Mouse (Mus musculus): ENCODE measurements around the gene Fut9.

Gene Fut9

DNA sequence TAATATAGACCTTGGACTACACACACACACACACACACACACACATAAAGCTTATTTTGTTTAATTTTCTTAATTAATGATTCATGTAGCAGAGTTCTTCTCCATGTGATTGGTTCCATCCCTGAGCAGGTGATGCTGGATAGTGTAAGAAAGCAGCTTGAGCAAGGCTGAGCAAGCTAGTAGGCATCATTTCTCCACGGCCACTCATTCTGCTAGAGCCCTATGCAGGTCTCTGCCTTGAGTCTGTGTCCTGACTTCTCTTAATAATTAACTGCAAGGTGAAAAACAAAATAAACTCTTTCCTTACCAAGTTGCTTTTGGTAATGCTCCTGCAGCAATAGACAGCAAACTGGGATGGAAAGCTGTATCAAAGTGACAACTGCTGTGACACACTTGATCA, 152.5 kb downstream of the Fut9 start:
- no peak for DNase-seq (ENCODE audit: low spot score)

DNA sequence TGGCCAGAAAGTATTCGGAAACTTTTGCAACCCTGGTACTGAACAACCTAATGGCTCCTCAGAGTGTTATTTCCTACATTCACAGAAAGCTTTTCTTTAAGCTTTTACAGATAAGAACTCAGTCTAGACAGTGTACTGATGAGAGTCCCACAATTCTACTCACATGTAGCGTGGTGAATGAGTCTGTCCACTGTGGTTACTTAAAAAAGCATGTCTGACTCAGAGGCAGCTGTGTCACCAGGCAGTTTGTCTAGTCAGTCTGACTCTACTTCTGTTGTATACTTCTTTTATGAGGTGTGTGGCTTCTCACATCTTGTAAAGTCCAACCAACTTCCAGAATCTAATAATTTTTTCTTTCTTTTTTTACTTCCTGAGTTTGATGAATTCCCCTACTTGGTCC, 154.5 kb downstream of the Fut9 start:
- DNase-seq (ENCODE audit: low spot score), result no peak

DNA sequence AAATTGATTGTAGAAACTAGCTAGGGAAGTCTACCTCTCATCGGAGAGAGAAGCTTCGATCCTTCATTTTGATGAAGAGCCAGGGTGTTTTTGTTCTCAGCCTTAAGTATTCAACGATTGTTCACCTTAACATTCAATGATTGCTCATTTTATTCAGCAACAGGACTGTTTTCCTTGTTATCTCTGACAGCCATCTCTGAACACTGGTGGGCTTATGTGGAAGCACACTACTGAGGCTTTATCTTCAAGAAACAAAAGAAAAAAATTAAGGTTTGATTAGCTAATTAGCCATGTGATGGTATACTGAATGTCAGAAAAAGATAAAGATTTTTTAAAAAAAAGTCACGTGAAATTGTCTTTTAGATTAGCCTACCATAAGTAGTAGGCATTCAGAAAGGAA, 158.1 kb downstream of the Fut9 start:
- DNase-seq (ENCODE audit: low spot score), result no peak

DNA sequence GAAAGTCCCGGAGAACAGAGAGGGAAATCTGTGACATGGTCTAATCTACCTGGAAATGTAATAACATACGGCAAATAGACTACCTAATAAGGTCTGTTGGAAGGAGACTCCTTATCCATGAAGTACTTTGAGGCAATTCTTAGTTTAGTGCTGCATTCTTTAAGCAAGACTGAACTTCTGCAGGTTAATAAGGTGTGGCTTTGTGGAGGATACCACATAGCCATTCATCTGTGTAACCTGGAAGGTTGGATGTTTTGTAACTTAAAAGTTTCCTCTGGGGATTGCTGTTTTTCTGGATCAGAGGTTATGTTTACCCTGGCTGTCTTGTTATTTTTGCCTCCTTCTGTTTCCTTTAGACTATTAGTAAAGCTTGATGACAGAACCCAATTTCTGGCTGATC, 166.8 kb downstream of the Fut9 start:
- DNase-seq (ENCODE audit: low spot score), result no peak

DNA sequence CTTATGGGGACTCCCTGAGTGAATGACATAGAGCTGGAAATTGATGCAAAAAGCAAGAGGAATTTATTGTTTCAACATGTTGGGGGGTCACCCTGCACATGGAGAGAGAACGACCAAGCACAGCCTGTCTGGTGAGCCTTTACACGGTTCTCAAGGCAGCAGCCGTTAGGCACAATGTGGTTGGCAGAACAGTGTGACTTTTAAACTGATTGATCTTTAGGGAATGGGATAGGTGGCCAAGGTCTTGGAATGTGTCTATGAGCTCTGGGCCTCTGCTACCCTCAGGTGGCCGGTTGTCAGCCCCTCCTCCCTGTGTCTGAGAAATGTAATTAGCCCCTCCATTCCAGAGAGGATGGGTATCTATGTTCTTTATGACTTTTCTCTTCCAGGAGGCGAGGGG, 171.9 kb downstream of the Fut9 start:
- DNase-seq (ENCODE audit: low spot score), result no peak

DNA sequence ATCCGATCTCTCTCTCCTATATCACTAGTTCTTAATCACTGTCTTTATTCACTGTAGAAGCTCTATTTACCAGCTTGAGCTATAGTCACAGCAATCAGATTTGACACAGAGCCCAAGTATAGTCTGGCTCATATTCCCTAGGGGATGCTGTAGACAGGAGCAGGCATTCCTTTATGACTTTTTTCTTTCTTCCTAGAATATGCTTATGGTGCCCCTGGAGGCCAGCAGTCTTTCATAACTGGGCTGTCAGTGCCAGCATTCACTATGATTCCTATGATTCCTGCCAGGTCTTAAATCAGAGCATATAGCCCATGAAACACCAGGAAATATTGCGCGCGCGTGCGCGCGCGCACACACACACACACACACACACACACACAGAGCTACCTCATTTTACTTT, 172.6 kb downstream of the Fut9 start:
- DNase-seq (ENCODE audit: low spot score), result no peak

DNA sequence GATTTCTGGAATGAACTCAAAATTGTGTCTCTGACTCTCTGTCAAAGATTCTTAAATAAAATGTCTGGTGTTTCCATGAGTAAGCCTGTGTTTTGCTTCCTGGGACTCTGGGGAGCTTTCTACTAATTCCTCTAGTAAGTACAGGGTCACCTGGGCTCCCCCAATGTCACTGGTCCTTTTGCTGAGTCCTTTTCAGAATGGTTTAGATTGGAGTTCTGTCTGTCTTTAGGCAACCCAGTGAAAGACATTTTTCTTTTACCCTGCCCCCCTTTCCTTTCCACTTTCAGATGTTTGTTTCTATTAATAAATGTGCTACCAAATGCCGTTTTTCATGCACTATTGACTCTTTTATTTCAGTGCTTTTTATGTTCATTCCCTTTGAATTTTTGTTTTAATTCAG, 173.0 kb downstream of the Fut9 start:
- no peak for DNase-seq (ENCODE audit: low spot score)

DNA sequence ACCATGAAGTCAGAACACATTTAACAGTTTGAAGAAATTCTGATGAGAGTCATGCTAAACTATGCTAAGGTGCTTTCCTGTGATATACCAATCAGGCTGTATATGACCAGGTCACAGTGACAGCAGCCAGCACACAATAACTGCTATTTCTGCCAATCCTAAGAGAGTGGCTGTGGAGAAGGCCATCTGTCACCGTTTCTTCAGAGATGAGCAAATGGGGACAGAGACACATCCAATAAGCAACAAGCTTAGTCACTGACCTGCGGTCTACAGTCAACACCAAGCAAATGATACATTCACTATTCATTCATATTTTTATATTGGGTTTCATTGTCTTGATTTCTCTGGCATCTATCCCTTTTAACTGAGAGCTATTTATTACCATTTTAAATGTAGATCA, 176.9 kb downstream of the Fut9 start:
- DNase-seq (ENCODE audit: low spot score), result no peak

DNA sequence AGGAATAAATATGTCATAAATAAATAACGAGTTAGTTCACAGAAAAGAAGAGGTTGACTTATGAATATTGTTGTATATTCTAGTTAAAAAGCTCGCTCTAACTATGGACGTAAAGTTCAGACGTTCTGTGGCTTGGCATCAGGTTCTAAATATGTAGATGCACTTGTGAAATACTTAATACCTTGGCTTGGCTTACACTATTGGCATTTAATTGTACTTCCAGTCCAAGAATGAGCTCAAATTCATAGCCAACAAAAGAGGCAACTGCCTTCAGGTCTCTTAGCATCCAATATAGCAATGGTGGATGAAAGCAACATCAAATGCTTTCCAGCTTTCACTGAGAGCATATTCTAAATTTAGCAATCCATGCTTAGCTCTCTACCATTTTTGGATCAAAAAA, 182.7 kb downstream of the Fut9 start:
- DNase-seq (ENCODE audit: low spot score), result no peak

DNA sequence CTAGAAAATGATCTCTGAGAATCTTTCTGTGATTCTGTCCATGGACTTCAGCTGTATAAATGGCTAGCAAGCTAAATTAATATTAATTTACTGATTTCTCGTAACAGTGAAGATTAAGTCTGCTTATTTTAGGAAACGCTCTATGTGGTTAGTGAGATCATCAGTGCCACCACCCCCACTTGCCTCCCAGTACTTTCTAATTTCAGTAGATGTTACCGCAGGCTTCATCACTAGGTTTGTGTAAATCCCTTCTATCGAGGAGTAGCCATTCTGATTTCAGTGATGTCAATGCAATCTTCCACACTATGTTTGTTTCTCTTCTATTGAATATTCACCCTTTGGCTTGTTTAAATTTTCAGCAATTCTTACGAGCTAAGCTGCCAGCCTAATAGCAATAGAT, 186.6 kb downstream of the Fut9 start:
- no peak for DNase-seq (ENCODE audit: low spot score)

DNA sequence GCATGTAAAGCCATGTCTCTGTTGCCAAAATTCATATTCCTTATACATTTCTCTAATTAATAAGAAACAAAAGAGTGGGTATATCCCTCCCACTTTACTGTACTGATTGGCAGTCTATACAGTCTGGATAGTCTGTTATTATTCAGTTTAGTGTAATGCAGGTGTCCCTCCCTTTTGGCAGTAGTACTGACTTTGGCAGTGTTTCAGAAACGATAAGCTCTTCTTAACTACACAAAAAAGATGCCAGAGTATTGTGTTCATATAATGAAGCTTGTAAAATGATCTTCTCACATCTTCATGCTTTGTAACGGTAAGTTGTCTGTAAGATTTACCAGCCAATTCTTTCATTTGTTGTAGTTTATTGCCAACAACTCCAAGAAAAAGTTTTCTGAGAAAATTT, 189.6 kb downstream of the Fut9 start:
- DNase-seq (ENCODE audit: low spot score), result no peak

DNA sequence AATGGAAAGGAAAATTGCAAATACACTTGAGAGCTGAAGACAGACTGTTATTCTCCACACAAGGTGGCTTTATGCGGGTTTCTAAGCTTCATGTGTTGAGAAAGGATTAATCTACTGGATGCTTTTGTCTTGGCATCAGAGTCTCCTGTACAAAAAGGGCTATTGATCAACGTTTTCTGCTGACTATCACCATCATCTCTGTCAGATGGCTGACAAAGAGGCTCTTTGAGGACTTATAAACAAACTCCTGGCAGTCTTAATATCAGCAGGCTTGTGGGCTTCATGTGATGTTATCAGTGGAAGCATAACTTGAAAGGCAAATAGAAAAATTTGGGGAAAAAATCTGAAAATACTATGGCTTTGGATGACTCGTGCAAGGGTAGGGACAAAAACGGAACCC, 206.8 kb downstream of the Fut9 start:
- DNase-seq (ENCODE audit: low spot score), result no peak

Measured in testis, postnatal 14 days (tissue).